ENCODE assay signal across 8 mouse cellular contexts in genomic region chr2:167485501-167486377, GRCm38 (mm10). TPM values are rescaled to one million over a fixed set of nuclear protein-coding genes. Genes with fewer than 3 reads are reported as not detected.
DNase-seq lines count a peak whose midpoint lies in the region.

No protein-coding gene starts in this region.

- DNase-seq in heart, adult 18-20 months, result peak; percentile 72 to 77
- DNase-seq in heart, postnatal 25 days (ENCODE audit: low spot score), result no peak
- DNase-seq in urinary bladder, postnatal 14 days (ENCODE audit: low spot score), result peak; percentile 36
- no peak for DNase-seq in urinary bladder, adult 18-20 months (ENCODE audit: low spot score in 2 of 2)
- DNase-seq in gastrocnemius, postnatal 36 days, result peak; percentile 51 to 68
- DNase-seq in lung, adult 18-20 months, result peak; percentile 67 to 70
- DNase-seq in thymus, postnatal 36 days, result no peak
- no peak for DNase-seq in frontal cortex, postnatal 25 days (ENCODE audit: low spot score in 2 of 2)

- intact Hi-C loops in heart, postnatal 25 days (cut with DNase I), result no loop called here
- intact Hi-C loops in gastrocnemius, postnatal 36 days (cut with DNase I), result no loop called here

RNA-seq across cellular contexts. Expression of gene Rnf114, which starts 6.7 kb away (rescaled TPM):
- total RNA-seq in heart, adult 18-20 months (2021), result 10 to 100 TPM; 72.0 to 72.3 TPM
- 10 to 100 TPM; 57.2 to 61.3 TPM for total RNA-seq in heart, postnatal 25 days (2021)
- total RNA-seq in gastrocnemius, postnatal 36 days (2021), result 10 to 100 TPM; 31.8 to 32.2 TPM

RNA-seq across cellular contexts. Expression of gene Spata2, which starts 6.9 kb away (rescaled TPM):
- total RNA-seq in heart, adult 18-20 months (2021), result 10 to 100 TPM; 13.1 to 16.4 TPM
- total RNA-seq in heart, postnatal 25 days (2021), result 10 to 100 TPM; 15.1 to 17.8 TPM
- total RNA-seq in gastrocnemius, postnatal 36 days (2021), result 10 to 100 TPM; 16.6 to 17.5 TPM

RNA-seq across cellular contexts. Expression of gene Snai1, which starts 52.3 kb away (rescaled TPM):
- 1 to 10 TPM; 1.2 to 2.1 TPM for total RNA-seq in heart, adult 18-20 months (2021)
- total RNA-seq in heart, postnatal 25 days (2021), result 1 to 10 TPM; 2.0 to 2.8 TPM
- under 1 TPM; 0.61 to 0.86 TPM for total RNA-seq in gastrocnemius, postnatal 36 days (2021)

Comparison
In these comparisons a context has a peak if more than half of its experiments do, and no peak if none do; other contexts are left out.
1. DNase-seq: peak in heart, adult 18-20 months (2 of 2), urinary bladder, postnatal 14 days (single experiment), gastrocnemius, postnatal 36 days (2 of 2) and lung, adult 18-20 months (2 of 2); none in heart, postnatal 25 days (single experiment), urinary bladder, adult 18-20 months (0 of 2), thymus, postnatal 36 days (0 of 2) and frontal cortex, postnatal 25 days (0 of 2).